Mouse (Mus musculus): ENCODE data around the gene Pax2. TPM values are rescaled to one million over a fixed set of nuclear protein-coding genes. Genes with fewer than 3 reads are reported as not detected.
A peak's percentile ranks its signal among the peaks of the same experiment; 100 is the strongest.

Pax2 gene
- total and polyA plus RNA-seq, 3 experiments: not detected

- Histone ChIP-seq H3K4me1 (ENCODE audit: control insufficient read depth in 1 of 2, insufficient read depth in 2 of 2) (peaks cover 5 to 23% of the 10 kb centered on the region in 2 experiments; a peak in 2 of 4 replicates), H3K4me3 (replicated peaks in 1 of 3; ENCODE audit: low read depth in 2 of 3, low read length in 2 of 3, poor library complexity in 1 of 3) (no peak overlapping the region), H3K9me3 (replicated peaks; ENCODE audit: low read length) (no peaks in the 10 kb centered on the region), H3K36me3 (replicated peaks in 1 of 2; ENCODE audit: control insufficient read depth in 1 of 2, insufficient read depth in 1 of 2, low read length in 1 of 2) (no peaks in the 10 kb centered on the region), H3K79me2 (replicated peaks; ENCODE audit: control insufficient read depth, extremely low read depth, insufficient read depth, poor library complexity, severe bottlenecking) (no peaks in the 10 kb centered on the region), H3K9ac (ENCODE audit: insufficient read depth, low read depth) (no peak overlapping the region), H3K27ac (ENCODE audit: insufficient read depth, low read depth) (no peak overlapping the region), H3K4me2 (ENCODE audit: insufficient read depth, low read depth, poor library complexity, severe bottlenecking) (peak overlapping the region; percentile 75), H3K27me3 (replicated peaks) (peaks cover 91% of the 10 kb centered on the region)
- in situ Hi-C loops (cut with MboI; ENCODE audit: low pct_ligation_motif_present, low pct_unique_long_range_greater_than_20kb, low sequenced_read_pairs) (loop anchor here (25.0 kb wide), 1 partner anchor 137 kb away; no protein-coding TSS in a partner anchor), dilution Hi-C loops (cut with MboI; ENCODE audit: extremely low pct_ligation_motif_present, extremely low pct_unique_long_range_greater_than_20kb, low sequenced_read_pairs) (no loop called here)
- DNase-seq (ENCODE audit: extremely low read depth): peak; percentile 66
- TF ChIP-seq UBTF (IDR thresholded peaks at IDR 0.05; ENCODE audit: low read depth, low read length): peak; percentile 64
- TF ChIP-seq IRF4 (IDR thresholded peaks at IDR 0.05; ENCODE audit: low read depth, low read length): no peak
- no peak for TF ChIP-seq SMC3 (IDR thresholded peaks at IDR 0.05; ENCODE audit: low read depth, low read length)
Measured at GRCm38 (mm10) chr19:44750051-44751041, 5.5 kb upstream of the Pax2 start.

- Histone ChIP-seq H3K27me3 (replicated peaks) (peaks cover 92% of the 10 kb centered on the region), H3K36me3 (replicated peaks in 1 of 2; ENCODE audit: control insufficient read depth in 1 of 2, insufficient read depth in 1 of 2, low read length in 1 of 2) (no peaks in the 10 kb centered on the region), H3K79me2 (replicated peaks; ENCODE audit: control insufficient read depth, extremely low read depth, insufficient read depth, poor library complexity, severe bottlenecking) (no peaks in the 10 kb centered on the region), H3K9ac (ENCODE audit: insufficient read depth, low read depth) (no peak overlapping the region), H3K4me3 (replicated peaks in 1 of 3; ENCODE audit: low read depth in 2 of 3, low read length in 2 of 3, poor library complexity in 1 of 3) (no peak overlapping the region), H3K4me1 (ENCODE audit: control insufficient read depth in 1 of 2, insufficient read depth in 2 of 2) (peaks cover 5 to 30% of the 10 kb centered on the region in 2 experiments; a peak in 2 of 4 replicates), H3K27ac (ENCODE audit: insufficient read depth, low read depth) (no peak overlapping the region), H3K9me3 (replicated peaks; ENCODE audit: low read length) (no peaks in the 10 kb centered on the region), H3K4me2 (ENCODE audit: insufficient read depth, low read depth, poor library complexity, severe bottlenecking) (peak overlapping the region; percentile 75)
- no peak for DNase-seq (ENCODE audit: extremely low read depth)
- in situ Hi-C loops (cut with MboI; ENCODE audit: low pct_ligation_motif_present, low pct_unique_long_range_greater_than_20kb, low sequenced_read_pairs) (loop anchor here (25.0 kb wide), 1 partner anchor 136 kb away; no protein-coding TSS in a partner anchor), dilution Hi-C loops (cut with MboI; ENCODE audit: extremely low pct_ligation_motif_present, extremely low pct_unique_long_range_greater_than_20kb, low sequenced_read_pairs) (no loop called here)
- TF ChIP-seq ZNF384 (IDR thresholded peaks at IDR 0.05; ENCODE audit: low read depth, low read length) (peak; percentile 84), EP300 (IDR thresholded peaks at IDR 0.05; ENCODE audit: low read length) (no peak)
Measured at GRCm38 (mm10) chr19:44751042-44751441, 4.8 kb upstream of the Pax2 start.

- no peaks in the 10 kb centered on the region for H3K36me3 ChIP-seq (replicated peaks in 1 of 2; ENCODE audit: control insufficient read depth in 1 of 2, insufficient read depth in 1 of 2, low read length in 1 of 2)
- H3K9me3 ChIP-seq (replicated peaks; ENCODE audit: low read length): no peaks in the 10 kb centered on the region
- peaks cover 5 to 31% of the 10 kb centered on the region in 2 experiments; a peak in 2 of 4 replicates for H3K4me1 ChIP-seq (ENCODE audit: control insufficient read depth in 1 of 2, insufficient read depth in 2 of 2)
- H3K79me2 ChIP-seq (replicated peaks; ENCODE audit: control insufficient read depth, extremely low read depth, insufficient read depth, poor library complexity, severe bottlenecking): no peaks in the 10 kb centered on the region
- in situ Hi-C loops (cut with MboI; ENCODE audit: low pct_ligation_motif_present, low pct_unique_long_range_greater_than_20kb, low sequenced_read_pairs) (loop anchor here (25.0 kb wide), 1 partner anchor 136 kb away; no protein-coding TSS in a partner anchor), dilution Hi-C loops (cut with MboI; ENCODE audit: extremely low pct_ligation_motif_present, extremely low pct_unique_long_range_greater_than_20kb, low sequenced_read_pairs) (no loop called here)
- no peak overlapping the region for H3K4me2 ChIP-seq (ENCODE audit: insufficient read depth, low read depth, poor library complexity, severe bottlenecking)
- H3K27ac ChIP-seq (ENCODE audit: insufficient read depth, low read depth): no peak overlapping the region
- TF ChIP-seq JUND (conservative IDR thresholded peaks at IDR 0.05; ENCODE audit: low read depth, low read length): no peak
- no peak for TF ChIP-seq IRF4 (IDR thresholded peaks at IDR 0.05; ENCODE audit: low read depth, low read length)
- TF ChIP-seq USF2 (conservative IDR thresholded peaks at IDR 0.05; ENCODE audit: low read depth, low read length): no peak
- TF ChIP-seq CTCF (conservative IDR thresholded peaks at IDR 0.05 in 1 of 2, IDR thresholded peaks at IDR 0.05 in 1 of 2; ENCODE audit: low read depth in 2 of 2, low read length in 2 of 2): no peak
- no peak for TF ChIP-seq BHLHE40 (IDR thresholded peaks at IDR 0.05; ENCODE audit: low read depth, low read length)
- no peak for TF ChIP-seq MYC (IDR thresholded peaks at IDR 0.05; ENCODE audit: low read depth, low read length)
- no peak for TF ChIP-seq ELF1 (IDR thresholded peaks at IDR 0.05; ENCODE audit: low read depth, low read length)
- TF ChIP-seq RAD21 (IDR thresholded peaks at IDR 0.05; ENCODE audit: low read depth, low read length): no peak
- no peak for TF ChIP-seq ZC3H11A (IDR thresholded peaks at IDR 0.05; ENCODE audit: low read depth, low read length)
- TF ChIP-seq NELFE (IDR thresholded peaks at IDR 0.05; ENCODE audit: low read depth, low read length): no peak
- TF ChIP-seq GABPA (IDR thresholded peaks at IDR 0.05; ENCODE audit: insufficient replicate concordance, low read depth, low read length): no peak
- TF ChIP-seq POLR2AphosphoS2 (IDR thresholded peaks at IDR 0.05; ENCODE audit: low read depth, low read length): no peak
- TF ChIP-seq SMC3 (IDR thresholded peaks at IDR 0.05; ENCODE audit: low read depth, low read length): no peak
- H3K9ac ChIP-seq (ENCODE audit: insufficient read depth, low read depth): no peak overlapping the region
- peaks cover 92% of the 10 kb centered on the region for H3K27me3 ChIP-seq (replicated peaks)
- H3K4me3 ChIP-seq (replicated peaks in 1 of 3; ENCODE audit: low read depth in 2 of 3, low read length in 2 of 3, poor library complexity in 1 of 3): no peak overlapping the region
- no peak for DNase-seq (ENCODE audit: extremely low read depth)
Measured at GRCm38 (mm10) chr19:44751551-44751950, 4.3 kb upstream of the Pax2 start.

Data from CH12.LX (cell line).